Mouse (Mus musculus) thymus, adult 2 months (tissue): ENCODE measurements at regions not wholly inside any gene's neighbourhood (a gene's known extent, or its start where the extent isn't known, plus 50 kb on each side); places are given as distances from the start of the nearest gene placed in this dataset.

Source experiments
- DNase-seq: peaks from one replicate; pipeline ENCODE4 v3.0.0; 2021
- H3K27ac ChIP-seq: fragments of 200-500 bp; 2 replicates; pipeline ENCODE4 v1.5.1; 2012; ENCODE audit warnings: low read length, control low read depth; ENCODE audit not compliant: control insufficient read depth, insufficient read depth
- H3K27me3 ChIP-seq: fragments of 200-500 bp; 2 replicates; pipeline ENCODE4 v1.6.1; 2012; ENCODE audit warnings: mild to moderate bottlenecking, low read length, moderate library complexity, mixed read lengths; ENCODE audit not compliant: control insufficient read depth, insufficient read depth
- H3K36me3 ChIP-seq: fragments of 200-500 bp; 2 replicates; pipeline ENCODE4 v1.6.1; 2012; ENCODE audit warnings: mild to moderate bottlenecking, low read length, moderate library complexity; ENCODE audit not compliant: control insufficient read depth, insufficient read depth
- H3K4me1 ChIP-seq: fragments of 200-500 bp; replicated peaks from 2 replicates; pipeline ENCODE4 v1.6.1; 2012; ENCODE audit warnings: low read length; ENCODE audit not compliant: control insufficient read depth, insufficient read depth
- H3K4me3 ChIP-seq: fragments of 200-500 bp; 2 replicates; pipeline ENCODE4 v1.5.1; 2012; ENCODE audit warnings: mild to moderate bottlenecking, low read length, control low read depth, moderate library complexity; ENCODE audit not compliant: control insufficient read depth, insufficient read depth
- CTCF ChIP-seq: fragments of 200-500 bp; IDR thresholded peaks from 2 replicates; pipeline ENCODE4 v1.5.1; 2012; ENCODE audit warnings: mild to moderate bottlenecking, control low read depth, low read length, moderate library complexity, borderline replicate concordance; ENCODE audit not compliant: control insufficient read depth, poor library complexity, insufficient read depth; ENCODE audit errors: extremely low read depth
- POLR2A ChIP-seq: fragments of 200-500 bp; IDR thresholded peaks from 2 replicates; pipeline ENCODE4 v1.6.1; 2012; ENCODE audit warnings: mild to moderate bottlenecking, low read length, control low read depth, moderate library complexity; ENCODE audit not compliant: control insufficient read depth, poor library complexity, insufficient read depth; ENCODE audit errors: extremely low read depth
- WGBS: fragments of 180-500 bp; shearing (Covaris S2); methylation state at CpG from one replicate; pipeline ENCODE4 v1.1.7; 2018; 5-methylcytosine and 5-hydroxymethylcytosine counted together

DNA sequence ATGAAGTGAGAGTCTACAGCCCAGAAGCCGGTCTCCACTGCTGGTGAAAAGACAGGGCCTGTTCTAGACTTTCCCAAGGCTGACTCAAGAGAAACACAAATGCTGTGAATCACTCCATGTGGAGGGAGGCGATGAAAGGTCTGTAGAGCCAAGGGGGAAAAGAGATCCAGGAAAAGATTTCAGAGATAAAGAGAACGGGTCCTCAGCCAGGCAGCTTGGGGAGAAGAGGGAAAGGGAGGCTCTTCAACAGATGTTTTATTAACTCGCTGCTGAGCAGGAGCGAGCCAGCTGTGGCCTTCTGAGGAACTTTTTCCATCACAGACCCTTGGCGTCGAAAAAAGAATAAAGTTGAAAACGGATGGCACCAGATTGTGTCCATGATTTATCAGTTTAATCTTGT lies 500.7 kb upstream of the Tnp1 start:
- H3K4me3 ChIP-seq = no peak overlapping the region
- H3K27ac ChIP-seq = no peak overlapping the region
- WGBS = 85% methylated on average over 8 of the region's 8 CpGs
- DNase-seq = no peak
- H3K36me3 ChIP-seq = no peaks in the 10 kb centered on the region
- TF ChIP-seq CTCF (no peak), POLR2A (no peak)
- no peaks in the 10 kb centered on the region for H3K27me3 ChIP-seq
- H3K4me1 ChIP-seq = no peaks in the 10 kb centered on the region

GRCm38 (mm10) chr1:73515781-73516180 lies 500.1 kb upstream of the Tnp1 start:
- no peak for TF ChIP-seq POLR2A
- TF ChIP-seq CTCF = no peak
- DNase-seq = no peak
- Histone ChIP-seq H3K4me3 (no peak overlapping the region), H3K27me3 (no peaks in the 10 kb centered on the region), H3K27ac (no peak overlapping the region), H3K4me1 (no peaks in the 10 kb centered on the region), H3K36me3 (no peaks in the 10 kb centered on the region)
- 91% methylated on average over 5 of the region's 5 CpGs for WGBS

DNA sequence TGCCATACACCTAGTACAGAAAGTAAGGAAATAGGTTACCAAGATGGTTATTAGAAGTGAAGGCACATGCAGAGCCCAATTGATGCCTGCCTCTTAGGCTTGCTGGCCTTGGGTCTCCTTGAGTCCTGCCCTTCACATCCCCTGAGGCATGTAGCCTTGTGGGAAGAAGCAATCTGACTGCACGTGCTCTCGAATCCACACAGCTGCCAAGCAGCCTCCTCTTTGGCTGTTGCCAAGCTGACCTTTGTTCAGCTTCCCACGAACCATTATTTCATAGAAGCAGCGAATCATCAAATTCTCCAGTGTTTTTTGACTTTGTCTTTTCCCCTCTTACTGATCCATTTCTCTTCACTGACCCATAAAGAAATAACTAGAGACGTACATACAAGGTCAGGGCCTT lies 498.1 kb upstream of the Tnp1 start:
- Histone ChIP-seq H3K27me3 (no peaks in the 10 kb centered on the region), H3K4me1 (no peaks in the 10 kb centered on the region), H3K4me3 (no peak overlapping the region), H3K36me3 (no peaks in the 10 kb centered on the region), H3K27ac (no peak overlapping the region)
- DNase-seq = no peak
- WGBS = 84% methylated on average over 5 of the region's 5 CpGs
- TF ChIP-seq CTCF = no peak
- TF ChIP-seq POLR2A = no peak

- DNase-seq = no peak
- Histone ChIP-seq H3K4me1 (no peaks in the 10 kb centered on the region), H3K36me3 (no peaks in the 10 kb centered on the region), H3K27ac (no peak overlapping the region), H3K4me3 (no peak overlapping the region), H3K27me3 (no peaks in the 10 kb centered on the region)
- no peak for TF ChIP-seq CTCF
- TF ChIP-seq POLR2A = no peak
- WGBS = 98% methylated on average over 2 of the region's 2 CpGs
Observed at GRCm38 (mm10) chr1:73512836-73513235, 497.1 kb upstream of the Tnp1 start.

DNA sequence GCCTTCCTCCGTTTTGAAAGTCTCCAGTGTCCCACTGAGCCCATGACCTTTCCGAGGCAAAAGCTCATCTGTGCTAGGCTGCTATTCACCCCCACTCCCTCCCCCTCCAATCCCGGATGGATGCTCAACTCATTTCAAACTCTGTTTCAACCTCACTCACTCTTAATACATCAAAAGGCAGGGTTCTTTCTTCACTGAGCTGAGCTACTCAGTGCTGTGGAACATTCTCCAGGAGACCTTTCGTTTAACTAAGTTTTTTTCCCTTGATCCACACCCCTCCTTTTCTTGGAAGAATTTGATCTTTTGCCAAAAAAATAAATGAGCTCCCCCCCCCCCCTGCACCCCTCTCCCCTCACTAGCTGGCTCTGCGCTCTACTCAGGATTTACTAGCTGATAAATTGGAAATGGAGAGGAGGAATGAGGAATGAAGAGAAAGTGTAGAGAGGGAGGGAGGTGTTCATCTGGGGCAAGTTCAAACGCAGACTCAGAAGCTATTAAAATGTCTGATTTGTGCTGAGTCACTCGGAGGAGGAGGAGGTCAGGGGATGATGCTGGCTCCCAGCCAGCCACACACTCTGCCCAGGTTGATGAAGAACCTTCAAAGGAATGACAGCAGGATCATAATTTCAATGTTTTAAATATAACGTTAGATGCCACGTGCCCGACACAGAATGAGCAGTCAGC lies 491.5 kb upstream of the Tnp1 start:
- H3K4me3 ChIP-seq = no peak overlapping the region
- no peak for TF ChIP-seq POLR2A
- DNase-seq = no peak
- 72% methylated on average over 10 of the region's 10 CpGs for WGBS
- H3K27me3 ChIP-seq = no peaks in the 10 kb centered on the region
- no peak overlapping the region for H3K27ac ChIP-seq
- no peaks in the 10 kb centered on the region for H3K4me1 ChIP-seq
- no peaks in the 10 kb centered on the region for H3K36me3 ChIP-seq

- H3K36me3 ChIP-seq = no peaks in the 10 kb centered on the region
- TF ChIP-seq POLR2A (no peak), CTCF (no peak)
- H3K27me3 ChIP-seq = no peaks in the 10 kb centered on the region
- no peak overlapping the region for H3K4me3 ChIP-seq
- DNase-seq = no peak
- WGBS = 88% methylated on average over 4 of the region's 4 CpGs
- no peak overlapping the region for H3K27ac ChIP-seq
- no peaks in the 10 kb centered on the region for H3K4me1 ChIP-seq
Observed at GRCm38 (mm10) chr1:73503611-73504010, 487.9 kb upstream of the Tnp1 start.

GRCm38 (mm10) chr1:73500671-73501070 lies 485.0 kb upstream of the Tnp1 start:
- WGBS = 87% methylated on average over 3 of the region's 3 CpGs
- no peaks in the 10 kb centered on the region for H3K4me1 ChIP-seq
- no peak overlapping the region for H3K4me3 ChIP-seq
- H3K36me3 ChIP-seq = no peaks in the 10 kb centered on the region
- H3K27me3 ChIP-seq = no peaks in the 10 kb centered on the region
- H3K27ac ChIP-seq = no peak overlapping the region
- DNase-seq = no peak
- TF ChIP-seq CTCF (no peak), POLR2A (no peak)
